10 mouse cellular contexts compared by ENCODE assay signal in the genomic region with DNA sequence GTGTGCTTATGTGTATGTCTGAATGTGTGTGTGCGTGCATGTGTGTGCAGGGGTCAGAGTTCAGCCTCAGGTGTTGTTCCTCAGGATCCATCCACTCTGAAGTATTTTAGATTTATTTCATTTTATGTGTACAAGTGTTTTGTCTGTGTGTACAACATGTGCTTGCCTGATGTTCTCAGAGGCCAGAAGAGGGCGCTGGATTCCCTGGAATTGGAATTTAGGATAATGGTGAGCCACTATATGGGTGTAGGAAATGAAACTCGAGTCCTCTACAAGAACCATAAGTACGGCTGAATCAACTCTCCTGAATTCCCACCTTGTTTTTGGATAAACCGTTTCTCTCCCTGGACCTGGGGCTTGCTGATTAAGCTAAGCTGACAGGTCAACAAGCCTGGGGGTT.
DNase-seq lines count a peak whose midpoint lies in the region; ATAC-seq and TF ChIP-seq lines count a peak whose summit lies in the region.
"Had no signal": no experiment of that assay in that cellular context is flagged by ENCODE, and none has a peak within 500 bp of the region (broad histone marks: within the 10 kb centered on the region; RNA-seq: fewer than 3 reads in every experiment).

No protein-coding gene starts in this region.

- H3K27me3 ChIP-seq in embryonic facial prominence, embryonic 11.5 days (ENCODE audit: control insufficient read depth, insufficient read depth, low read length): no peaks in the 10 kb centered on the region
- H3K27me3 ChIP-seq in embryonic facial prominence, embryonic 10.5 days (replicated peaks; ENCODE audit: low read depth, poor library complexity, severe bottlenecking): no peaks in the 10 kb centered on the region
- H3K27me3 ChIP-seq in liver, adult 2 months (ENCODE audit: control insufficient read depth, insufficient read depth, low read length): no peaks in the 10 kb centered on the region
- H3K27me3 ChIP-seq in liver, embryonic 12.5 days (replicated peaks): no peaks in the 10 kb centered on the region

- TF ChIP-seq CTCF in liver, adult 2 months (IDR thresholded peaks at IDR 0.05; ENCODE audit: low read depth, low read length): no peak

- 0 out of 2 replicates have a peak, but pooled peaks have one; percentile 23 for ATAC-seq in embryonic facial prominence, embryonic 11.5 days (replicated peaks; ENCODE audit: insufficient number of reproducible peaks, low FRiP score, low TSS enrichment, low read depth)
- ATAC-seq in liver, embryonic 12.5 days: no peak

- no peaks in the 10 kb centered on the region for H3K4me1 ChIP-seq in embryonic facial prominence, embryonic 11.5 days (ENCODE audit: control insufficient read depth, insufficient read depth, low read length)
- H3K4me1 ChIP-seq in embryonic facial prominence, embryonic 10.5 days: no peaks in the 10 kb centered on the region
- H3K4me1 ChIP-seq in liver, adult 2 months (ENCODE audit: control insufficient read depth, insufficient read depth, low read length): peaks cover 2% of the 10 kb centered on the region; the same call in 1 of the 2 replicates
- H3K4me1 ChIP-seq in liver, embryonic 12.5 days: no peaks in the 10 kb centered on the region

- WGBS in embryonic facial prominence, embryonic 11.5 days: 65% methylated on average over 5 of the region's 5 CpGs
- WGBS in embryonic facial prominence, embryonic 10.5 days: 60% methylated on average over 5 of the region's 5 CpGs
- WGBS in liver, adult 2 months: 63% methylated on average over 5 of the region's 5 CpGs
- WGBS in liver, embryonic 12.5 days (ENCODE audit: insufficient replicate concordance): 53% methylated on average over 5 of the region's 5 CpGs

- DNase-seq in embryonic facial prominence, embryonic 11.5 days (ENCODE audit: low spot score): peak; percentile 28
- no peak for DNase-seq in embryonic facial prominence, embryonic 10.5 days (ENCODE audit: low spot score)
- DNase-seq in liver, adult 2 months (ENCODE audit: extremely low read depth, low read depth, low spot score): peak; percentile 22
- peak; percentile 22 to 52 for DNase-seq in adrenal gland, postnatal 36 days
- DNase-seq in retina, embryonic 14.5 days (ENCODE audit: low spot score): peak; percentile 18
- no peak for DNase-seq in urinary bladder, postnatal 14 days (ENCODE audit: low spot score)
- DNase-seq in frontal cortex, postnatal 36 days (ENCODE audit: low spot score in 2 of 2): no peak
- DNase-seq: heart, postnatal 36 days had no signal

- no peak overlapping the region for H3K4me3 ChIP-seq in embryonic facial prominence, embryonic 11.5 days (ENCODE audit: low read depth, low read length)
- H3K4me3 ChIP-seq in embryonic facial prominence, embryonic 10.5 days: no peak overlapping the region
- no peak overlapping the region for H3K4me3 ChIP-seq in liver, adult 2 months (ENCODE audit: insufficient read depth, low read depth, low read length)
- no peak overlapping the region for H3K4me3 ChIP-seq in liver, embryonic 12.5 days

- no peak overlapping the region for H3K9ac ChIP-seq in embryonic facial prominence, embryonic 11.5 days (replicated peaks; ENCODE audit: low read length)
- no peak overlapping the region for H3K9ac ChIP-seq in liver, adult 2 months (ENCODE audit: low read depth, low read length)
- H3K9ac ChIP-seq in liver, embryonic 12.5 days: no peak overlapping the region

- H3K36me3 ChIP-seq in embryonic facial prominence, embryonic 11.5 days (replicated peaks; ENCODE audit: control insufficient read depth, insufficient read depth, low read depth, low read length): no peaks in the 10 kb centered on the region
- no peaks in the 10 kb centered on the region for H3K36me3 ChIP-seq in embryonic facial prominence, embryonic 10.5 days (replicated peaks)
- H3K36me3 ChIP-seq in liver, adult 2 months (ENCODE audit: control insufficient read depth, insufficient read depth, low read length): no peaks in the 10 kb centered on the region
- H3K36me3 ChIP-seq in liver, embryonic 12.5 days: no peaks in the 10 kb centered on the region
- H3K36me3 ChIP-seq: G1E had no signal

- H3K27ac ChIP-seq in embryonic facial prominence, embryonic 11.5 days (replicated peaks; ENCODE audit: low read depth, low read length): no peak overlapping the region
- no peak overlapping the region for H3K27ac ChIP-seq in embryonic facial prominence, embryonic 10.5 days (replicated peaks)
- no peak overlapping the region for H3K27ac ChIP-seq in liver, adult 2 months (replicated peaks; ENCODE audit: insufficient read depth, low read depth, low read length)
- H3K27ac ChIP-seq in liver, embryonic 12.5 days: no peak overlapping the region

- TF ChIP-seq POLR2A in liver, adult 2 months (IDR thresholded peaks at IDR 0.05; ENCODE audit: extremely low read depth, insufficient read depth, low read length): no peak

- no peak overlapping the region for H3K4me2 ChIP-seq in embryonic facial prominence, embryonic 11.5 days (ENCODE audit: low read depth, low read length)
- no peak overlapping the region for H3K4me2 ChIP-seq in liver, embryonic 12.5 days

- H3K79me2 ChIP-seq in liver, adult 2 months (ENCODE audit: control insufficient read depth, insufficient read depth, low read length): no peaks in the 10 kb centered on the region

- no peaks in the 10 kb centered on the region for H3K9me3 ChIP-seq in embryonic facial prominence, embryonic 11.5 days (replicated peaks; ENCODE audit: control insufficient read depth, low read length)
- H3K9me3 ChIP-seq in embryonic facial prominence, embryonic 10.5 days: peaks cover 17% of the 10 kb centered on the region
- peaks cover 7% of the 10 kb centered on the region; the same call in 1 of the 2 replicates for H3K9me3 ChIP-seq in liver, embryonic 12.5 days (replicated peaks)

Comparison
In these comparisons a context has a peak if more than half of its experiments do, and no peak if none do; other contexts are left out.
1. DNase-seq: peak in embryonic facial prominence, embryonic 11.5 days (single experiment), liver, adult 2 months (single experiment), adrenal gland, postnatal 36 days (2 of 2) and retina, embryonic 14.5 days (single experiment); none in embryonic facial prominence, embryonic 10.5 days (single experiment), urinary bladder, postnatal 14 days (single experiment) and frontal cortex, postnatal 36 days (0 of 2).